ENCODE assay signal across 10 mouse cellular contexts in the genomic region with DNA sequence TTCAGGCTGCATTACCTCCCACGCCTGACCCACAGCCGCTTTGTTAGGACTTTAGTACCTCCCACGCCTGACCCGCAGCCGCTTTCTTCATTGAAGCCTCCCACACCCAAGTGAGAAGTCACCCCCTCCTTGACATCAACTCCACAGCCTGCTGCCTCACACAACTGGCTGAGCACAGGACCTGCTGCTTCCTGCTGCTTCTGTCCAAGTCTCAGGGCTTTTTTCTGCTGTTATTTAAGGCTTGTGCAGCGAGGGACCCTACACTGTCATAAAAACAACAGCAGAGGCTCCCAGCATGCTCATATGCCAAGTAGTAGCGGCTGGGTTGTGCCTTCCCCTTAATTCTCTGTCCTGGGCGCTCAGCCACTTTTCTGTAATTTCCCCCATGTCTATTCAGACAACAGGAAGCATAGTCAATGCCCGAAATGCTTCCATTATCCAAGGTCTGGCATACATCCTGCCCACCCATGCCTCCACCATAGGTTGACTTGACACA. TPM values are rescaled to one million over a fixed set of nuclear protein-coding genes. Genes with fewer than 3 reads are reported as not detected.
DNase-seq lines count a peak whose midpoint lies in the region; ATAC-seq and TF ChIP-seq lines count a peak whose summit lies in the region.
"Had no signal": no experiment of that assay in that cellular context is flagged by ENCODE, and none has a peak within 500 bp of the region (broad histone marks: within the 10 kb centered on the region; RNA-seq: fewer than 3 reads in every experiment).

No protein-coding gene starts in this region.

- no peak overlapping the region; the same call in 1 of the 2 replicates for H3K27ac ChIP-seq in heart, embryonic 12.5 days (ENCODE audit: poor library complexity, severe bottlenecking)
- peak overlapping the region; percentile 78 for H3K27ac ChIP-seq in thymus, adult 2 months (ENCODE audit: control insufficient read depth, insufficient read depth, low read length)
- H3K27ac ChIP-seq in layer of hippocampus, adult 2 months = no peak overlapping the region

- TF ChIP-seq POLR2A in thymus, adult 2 months (IDR thresholded peaks at IDR 0.05; ENCODE audit: control insufficient read depth, extremely low read depth, insufficient read depth, low read length, poor library complexity) = no peak

- no peak overlapping the region for H3K4me2 ChIP-seq in heart, embryonic 12.5 days

- H3K4me1 ChIP-seq in heart, embryonic 12.5 days (replicated peaks) = 0 out of 2 replicates have a peak, but pooled peaks cover 3% of the 10 kb centered on the region
- H3K4me1 ChIP-seq in thymus, adult 2 months (replicated peaks; ENCODE audit: control insufficient read depth, insufficient read depth, low read length) = peaks cover 9% of the 10 kb centered on the region; the same call in 1 of the 2 replicates

- no peak for ATAC-seq in heart, embryonic 12.5 days (ENCODE audit: insufficient number of reproducible peaks, low FRiP score)
- ATAC-seq in monocyte, adult 5-6 weeks (replicated peaks; ENCODE audit: insufficient number of reproducible peaks, low FRiP score, low TSS enrichment, poor library complexity, severe bottlenecking) = no peak

- 76% methylated on average over 9 of the region's 9 CpGs for WGBS in heart, embryonic 12.5 days
- 31% methylated on average over 9 of the region's 9 CpGs for WGBS in thymus, adult 2 months

- no peak overlapping the region for H3K4me3 ChIP-seq in heart, embryonic 12.5 days
- no peak overlapping the region for H3K4me3 ChIP-seq in thymus, adult 2 months (ENCODE audit: control insufficient read depth, insufficient read depth, low read length)
- no peak overlapping the region for H3K4me3 ChIP-seq in layer of hippocampus, adult 2 months
- H3K4me3 ChIP-seq: megakaryocyte, embryonic 14.5 days had no signal

- peaks cover 64% of the 10 kb centered on the region for H3K36me3 ChIP-seq in heart, embryonic 12.5 days
- H3K36me3 ChIP-seq in thymus, adult 2 months (ENCODE audit: control insufficient read depth, insufficient read depth, low read length) = no peaks in the 10 kb centered on the region

- H3K9ac ChIP-seq in heart, embryonic 12.5 days = no peak overlapping the region

- no peaks in the 10 kb centered on the region for H3K9me3 ChIP-seq in heart, embryonic 12.5 days (replicated peaks)

- TF ChIP-seq CTCF in thymus, adult 2 months (IDR thresholded peaks at IDR 0.05; ENCODE audit: borderline replicate concordance, control insufficient read depth, extremely low read depth, insufficient read depth, low read length, poor library complexity) = no peak
- no peak for TF ChIP-seq CTCF in layer of hippocampus, adult 2 months (conservative IDR thresholded peaks at IDR 0.05)

- DNase-seq in heart, adult 18-20 months = peak; percentile 21 to 33
- DNase-seq in thymus, adult 2 months = no peak
- DNase-seq in thymus, postnatal 0 days (ENCODE audit: low spot score) = no peak
- peak; percentile 53 for DNase-seq in kidney, postnatal 14 days
- no peak for DNase-seq in urinary bladder, adult 18-20 months (ENCODE audit: low spot score in 2 of 2)
- no peak for DNase-seq in layer of hippocampus, adult 2 months (ENCODE audit: low spot score in 2 of 2)
- DNase-seq: cerebellum, adult 9-10 months had no signal

- no peaks in the 10 kb centered on the region for H3K27me3 ChIP-seq in heart, embryonic 12.5 days (replicated peaks)
- no peaks in the 10 kb centered on the region for H3K27me3 ChIP-seq in thymus, adult 2 months (ENCODE audit: control insufficient read depth, insufficient read depth, low read length)

RNA-seq across cellular contexts. Expression of gene Cers5, which starts 15.0 kb away (rescaled TPM):
- 10 to 100 TPM; 16.6 to 19.9 TPM for total RNA-seq in heart, adult 18-20 months (2021)
- 53.9 and 55.4 TPM in 2 replicates for polyA plus RNA-seq in heart, embryonic 12.5 days (2016; fragmentation: Nextera tagmentation; extraction: Ambion mirVana)
- polyA plus RNA-seq in thymus, adult 2 months (2012; rRNA removed) = 48.1 and 59.8 TPM in 2 replicates
- 42.2 and 48.4 TPM in 2 replicates for polyA plus RNA-seq in thymus, postnatal 0 days (2015; fragmentation: Nextera tagmentation; extraction: Ambion mirVana)
- 56.2 to 67.9 TPM (median 57.5 TPM) in 3 replicates for total RNA-seq in monocyte, adult 5-6 weeks (2017)
- 10 to 100 TPM; 28.4 to 29.9 TPM for total RNA-seq in layer of hippocampus, adult 2 months (2021)

Comparison
In these comparisons a context has a peak if more than half of its experiments do, and no peak if none do; other contexts are left out.
1. DNase-seq: peak in heart, adult 18-20 months (2 of 2) and kidney, postnatal 14 days (single experiment); none in thymus, adult 2 months (single experiment), thymus, postnatal 0 days (single experiment), urinary bladder, adult 18-20 months (0 of 2) and layer of hippocampus, adult 2 months (0 of 2).